Mouse (Mus musculus) embryonic fibroblast, embryonic 13.5 days (primary cell): ENCODE data around the gene Pde7b.

Source experiments
- CTCF ChIP-seq: IDR thresholded peaks from 2 replicates; pipeline ENCODE4 v1.5.1; 2011; ENCODE audit warnings: mild to moderate bottlenecking, control low read depth, low read length, moderate library complexity, borderline replicate concordance; ENCODE audit not compliant: insufficient read depth
- POLR2A ChIP-seq: IDR thresholded peaks from 2 replicates; pipeline ENCODE4 v1.6.1; 2011; ENCODE audit warnings: low read depth, mild to moderate bottlenecking, control low read depth, low read length, moderate library complexity

DNA sequence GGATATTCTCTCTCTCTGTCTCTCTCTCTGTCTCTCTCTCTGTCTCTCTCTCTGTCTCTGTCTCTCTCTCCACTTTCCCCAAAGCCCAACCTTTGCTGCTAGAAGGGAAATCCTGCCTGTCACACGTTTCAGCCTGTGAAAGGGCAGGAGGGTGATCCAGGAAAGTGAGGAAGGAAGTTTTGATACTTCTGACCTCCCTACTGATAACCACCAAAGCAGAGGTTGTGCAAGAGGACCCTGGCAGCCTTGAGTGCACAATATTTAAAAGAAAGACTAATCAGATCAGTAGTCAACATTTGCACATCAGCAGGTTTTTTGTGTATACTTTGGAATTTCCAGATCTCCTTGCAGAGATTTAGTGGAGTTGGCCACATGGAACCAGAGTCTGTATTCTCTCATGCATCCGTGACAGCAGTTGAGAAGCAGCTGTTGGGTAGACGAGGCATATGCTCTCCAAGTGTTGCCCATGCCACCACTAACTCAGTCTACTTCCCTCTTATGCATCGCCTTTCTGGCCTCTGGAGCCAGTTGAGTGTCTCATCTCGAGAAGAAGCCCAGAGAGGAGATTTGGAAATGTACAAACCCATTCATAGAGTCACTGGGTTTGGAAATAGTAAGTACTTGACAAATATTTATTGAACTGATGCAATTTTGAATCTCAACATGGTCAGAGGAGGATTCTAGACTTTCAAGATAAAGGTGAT lies 129.6 kb downstream of the Pde7b start:
- TF ChIP-seq CTCF = no peak
- no peak for TF ChIP-seq POLR2A
